8 mouse cellular contexts compared by ENCODE assay signal in genomic region chr2:165886482-165886856, GRCm38 (mm10). TPM values are rescaled to one million over a fixed set of nuclear protein-coding genes. Genes with fewer than 3 reads are reported as not detected.
DNase-seq lines count a peak whose midpoint lies in the region; ATAC-seq lines count a peak whose summit lies in the region.

No protein-coding gene starts in this region.

- peak overlapping the region; percentile 99 for H3K27ac ChIP-seq in heart, embryonic 10.5 days
- H3K27ac ChIP-seq in kidney, embryonic 15.5 days: peak overlapping the region; percentile 100
- H3K27ac ChIP-seq in midbrain, embryonic 14.5 days (replicated peaks; ENCODE audit: low read depth, low read length): peak overlapping the region; percentile 100

- peaks cover 90% of the 10 kb centered on the region for H3K4me1 ChIP-seq in megakaryocyte, embryonic 14.5 days
- H3K4me1 ChIP-seq in heart, embryonic 10.5 days: peaks cover 94% of the 10 kb centered on the region
- H3K4me1 ChIP-seq in kidney, embryonic 15.5 days: peaks cover 91% of the 10 kb centered on the region
- peaks cover 78% of the 10 kb centered on the region for H3K4me1 ChIP-seq in midbrain, embryonic 14.5 days (ENCODE audit: control insufficient read depth, insufficient read depth, low read length)

- 3% methylated on average over 3 of the region's 3 CpGs for WGBS in heart, embryonic 10.5 days
- WGBS in kidney, embryonic 15.5 days: 8% methylated on average over 3 of the region's 3 CpGs
- WGBS in midbrain, embryonic 14.5 days: 3% methylated on average over 3 of the region's 3 CpGs

- peak overlapping the region; percentile 74 for H3K4me2 ChIP-seq in kidney, embryonic 15.5 days
- no peak overlapping the region for H3K4me2 ChIP-seq in midbrain, embryonic 14.5 days (ENCODE audit: low read length)

- ATAC-seq in megakaryocyte, adult 5-6 weeks (ENCODE audit: poor library complexity, severe bottlenecking): no peak
- no peak; the same call in 1 of the 2 replicates for ATAC-seq in kidney, embryonic 15.5 days (replicated peaks; ENCODE audit: low FRiP score)
- ATAC-seq in midbrain, embryonic 14.5 days (ENCODE audit: low FRiP score, low TSS enrichment): no peak
- ATAC-seq in frontal cortex, adult (ENCODE audit: low TSS enrichment): no peak

- H3K9ac ChIP-seq in kidney, embryonic 15.5 days: peak overlapping the region; percentile 57
- H3K9ac ChIP-seq in midbrain, embryonic 14.5 days (replicated peaks; ENCODE audit: low read length): peak overlapping the region; percentile 42

- peaks cover 17% of the 10 kb centered on the region for H3K36me3 ChIP-seq in megakaryocyte, embryonic 14.5 days (replicated peaks; ENCODE audit: low read length)
- H3K36me3 ChIP-seq in heart, embryonic 10.5 days: no peaks in the 10 kb centered on the region
- H3K36me3 ChIP-seq in kidney, embryonic 15.5 days: no peaks in the 10 kb centered on the region
- H3K36me3 ChIP-seq in midbrain, embryonic 14.5 days (ENCODE audit: control insufficient read depth, insufficient read depth, low read length): no peaks in the 10 kb centered on the region

- H3K4me3 ChIP-seq in megakaryocyte, embryonic 14.5 days (replicated peaks): peak overlapping the region; percentile 46
- peak overlapping the region; percentile 45 for H3K4me3 ChIP-seq in heart, embryonic 10.5 days
- no peak overlapping the region for H3K4me3 ChIP-seq in kidney, embryonic 15.5 days (replicated peaks)
- no peak overlapping the region for H3K4me3 ChIP-seq in midbrain, embryonic 14.5 days (replicated peaks; ENCODE audit: low read depth, low read length)

- H3K9me3 ChIP-seq in megakaryocyte, embryonic 14.5 days: no peaks in the 10 kb centered on the region
- H3K9me3 ChIP-seq in heart, embryonic 10.5 days: no peaks in the 10 kb centered on the region
- H3K9me3 ChIP-seq in kidney, embryonic 15.5 days (replicated peaks): no peaks in the 10 kb centered on the region
- no peaks in the 10 kb centered on the region for H3K9me3 ChIP-seq in midbrain, embryonic 14.5 days (ENCODE audit: control insufficient read depth, low read length)

- H3K27me3 ChIP-seq in megakaryocyte, embryonic 14.5 days (replicated peaks): no peaks in the 10 kb centered on the region
- no peaks in the 10 kb centered on the region for H3K27me3 ChIP-seq in heart, embryonic 10.5 days (ENCODE audit: insufficient read depth, poor library complexity, severe bottlenecking)
- H3K27me3 ChIP-seq in kidney, embryonic 15.5 days: no peaks in the 10 kb centered on the region
- no peaks in the 10 kb centered on the region for H3K27me3 ChIP-seq in midbrain, embryonic 14.5 days (ENCODE audit: control insufficient read depth, insufficient read depth, low read length)

- peak; percentile 73 to 74 for DNase-seq in cerebellum, adult 18-20 months
- DNase-seq in heart, embryonic 10.5 days (ENCODE audit: low spot score): peak; percentile 81
- DNase-seq in midbrain, embryonic 14.5 days: peak; percentile 67
- no peak for DNase-seq in frontal cortex, adult 2 months (ENCODE audit: extremely low spot score in 1 of 2, low spot score in 1 of 2)

RNA-seq across cellular contexts. Expression of gene Zmynd8, which starts 12.3 kb away (rescaled TPM):
- polyA plus RNA-seq in megakaryocyte, embryonic 14.5 days (2012; ENCODE audit: insufficient read depth, low replicate concordance): 41.0 and 57.7 TPM in 2 replicates
- 26.9 and 37.5 TPM in 2 replicates for total RNA-seq in megakaryocyte, adult 5-6 weeks (2015)
- total RNA-seq in megakaryocyte, adult 5-6 weeks (2017): 26.7 and 28.3 TPM in 2 replicates
- polyA plus RNA-seq in heart, embryonic 10.5 days (2016; fragmentation: Nextera tagmentation; extraction: Ambion mirVana): 57.1 and 58.5 TPM in 2 replicates
- polyA plus RNA-seq in kidney, embryonic 15.5 days (2015; fragmentation: Nextera tagmentation; extraction: Ambion mirVana): 67.1 and 68.3 TPM in 2 replicates
- polyA plus RNA-seq in midbrain, embryonic 14.5 days (2014; fragmentation: Nextera tagmentation; extraction: Ambion mirVana): 64.4 and 67.8 TPM in 2 replicates
- polyA plus RNA-seq in frontal cortex, adult 2 months (2012; rRNA removed): 79.7 and 86.6 TPM in 2 replicates

Comparison
In these comparisons a context has a peak if more than half of its experiments do, and no peak if none do; other contexts are left out.
1. H3K4me3 ChIP-seq: peak in megakaryocyte, embryonic 14.5 days (single experiment) and heart, embryonic 10.5 days (single experiment); none in kidney, embryonic 15.5 days (single experiment) and midbrain, embryonic 14.5 days (single experiment).
2. DNase-seq: peak in cerebellum, adult 18-20 months (2 of 2), heart, embryonic 10.5 days (single experiment) and midbrain, embryonic 14.5 days (single experiment); none in frontal cortex, adult 2 months (0 of 2).
3. Peak in every context shown above with its lines, with median percentiles within 50 percentile points of each other: H3K27ac ChIP-seq.